Mouse (Mus musculus) MEL (cell line): ENCODE measurements around the gene Rnase13. TPM values are rescaled to one million over a fixed set of nuclear protein-coding genes. Genes with fewer than 3 reads are reported as not detected.

Source experiments
- DNase-seq: peaks from one replicate; pipeline ENCODE4 v3.0.0; 2011; ENCODE audit warnings: low read depth, low spot score
- H3K27ac ChIP-seq: 2 replicates; pipeline ENCODE4 v1.5.1; 2012; ENCODE audit warnings: low read depth, mild to moderate bottlenecking, control low read depth, low read length, moderate library complexity; ENCODE audit not compliant: control insufficient read depth
- H3K27me3 ChIP-seq, 2 experiments: fragments of 150-350 bp in 1 of 2; sonication (generic) in 1 of 2; 2 replicates each; pipeline ENCODE4 v1.6.1; 2012; ENCODE audit warnings: low read length in 2 of 2, mild to moderate bottlenecking in 2 of 2, improper control_type of control experiment in 1 of 2, moderate library complexity in 1 of 2; ENCODE audit not compliant: insufficient read depth in 2 of 2, control insufficient read depth in 1 of 2
- H3K36me3 ChIP-seq, 2 experiments: 2 replicates each; pipeline ENCODE4 v1.6.1; 2012 to 2014; ENCODE audit warnings: low read length in 2 of 2, improper control_type of control experiment in 1 of 2, inconsistent platforms in 1 of 2, mild to moderate bottlenecking in 1 of 2; ENCODE audit not compliant: insufficient read depth in 2 of 2, control insufficient read depth in 1 of 2
- H3K4me1 ChIP-seq, 2 experiments: fragments of 150-350 bp in 1 of 2; sonication (generic) in 1 of 2; 2 replicates each; pipeline ENCODE4 v1.6.1; 2012; ENCODE audit warnings: low read length in 2 of 2, improper control_type of control experiment in 1 of 2, mild to moderate bottlenecking in 1 of 2; ENCODE audit not compliant: insufficient read depth in 2 of 2, control insufficient read depth in 1 of 2
- H3K4me3 ChIP-seq, 2 experiments: fragments of 150-350 bp in 1 of 2; sonication (generic) in 1 of 2; 2 replicates each; pipeline ENCODE4 v1.5.1; 2012; ENCODE audit warnings: low read depth in 2 of 2, low read length in 2 of 2, mild to moderate bottlenecking in 2 of 2, moderate library complexity in 2 of 2, control low read depth in 1 of 2, improper control_type of control experiment in 1 of 2; ENCODE audit not compliant: control insufficient read depth in 1 of 2, insufficient read depth in 1 of 2
- H3K79me2 ChIP-seq: 2 replicates; pipeline ENCODE4 v1.6.1; 2012; ENCODE audit warnings: mild to moderate bottlenecking, low read length, moderate library complexity; ENCODE audit not compliant: control insufficient read depth, poor library complexity, insufficient read depth
- H3K9ac ChIP-seq: 2 replicates; pipeline ENCODE4 v1.6.1; 2012; ENCODE audit warnings: low read depth, mild to moderate bottlenecking, control low read depth, low read length, moderate library complexity; ENCODE audit not compliant: control insufficient read depth, poor library complexity, severe bottlenecking
- H3K9me3 ChIP-seq: fragments of 150-350 bp; sonication (generic); replicated peaks from 2 replicates; pipeline ENCODE4 v1.6.1; 2012; ENCODE audit warnings: mild to moderate bottlenecking, low read length, improper control_type of control experiment, moderate library complexity; ENCODE audit not compliant: insufficient read depth
- BHLHE40 ChIP-seq: IDR thresholded peaks from 2 replicates; pipeline ENCODE4 v1.6.1; 2012; ENCODE audit warnings: low read depth, mild to moderate bottlenecking, inconsistent platforms, low read length, improper control_type of control experiment, borderline replicate concordance
- CHD1 ChIP-seq: IDR thresholded peaks from 2 replicates; pipeline ENCODE4 v1.6.1; 2012; ENCODE audit warnings: low read depth, mild to moderate bottlenecking, inconsistent platforms, low read length, improper control_type of control experiment
- CHD2 ChIP-seq: IDR thresholded peaks from 2 replicates; pipeline ENCODE4 v1.6.1; 2011; ENCODE audit warnings: low read length, improper control_type of control experiment
- CTCF ChIP-seq, 3 experiments: IDR thresholded peaks in 2 of 3; conservative IDR thresholded peaks in 1 of 3; 2 replicates each; pipeline ENCODE4 v1.5.1; 2011 to 2012; ENCODE audit warnings: low read length in 3 of 3, low read depth in 2 of 3, mild to moderate bottlenecking in 2 of 3, improper control_type of control experiment in 1 of 3, inconsistent platforms in 1 of 3, mixed read lengths in 1 of 3, moderate library complexity in 1 of 3; ENCODE audit not compliant: control insufficient read depth in 1 of 3, insufficient read depth in 1 of 3, poor library complexity in 1 of 3, severe bottlenecking in 1 of 3
- E2F4 ChIP-seq: IDR thresholded peaks from 2 replicates; pipeline ENCODE4 v1.6.1; 2011; ENCODE audit warnings: low read depth, low read length, improper control_type of control experiment, borderline replicate concordance
- ELF1 ChIP-seq: IDR thresholded peaks from 2 replicates; pipeline ENCODE4 v1.6.1; 2014; ENCODE audit warnings: low read depth, mild to moderate bottlenecking, inconsistent platforms, low read length, improper control_type of control experiment, moderate library complexity
- GABPA ChIP-seq: IDR thresholded peaks from 2 replicates; pipeline ENCODE4 v1.6.1; 2012; ENCODE audit warnings: low read depth, mild to moderate bottlenecking, inconsistent platforms, low read length, improper control_type of control experiment, moderate library complexity
- HCFC1 ChIP-seq: IDR thresholded peaks from 2 replicates; pipeline ENCODE4 v1.6.1; 2012; ENCODE audit warnings: low read depth, mild to moderate bottlenecking, inconsistent platforms, low read length, improper control_type of control experiment, moderate library complexity
- JUND ChIP-seq: IDR thresholded peaks from 2 replicates; pipeline ENCODE4 v1.6.1; 2011; ENCODE audit warnings: low read depth, mild to moderate bottlenecking, improper control_type of control experiment, low read length
- MAX ChIP-seq: IDR thresholded peaks from 2 replicates; pipeline ENCODE4 v1.6.1; 2011; ENCODE audit warnings: low read length, improper control_type of control experiment
- MEF2A ChIP-seq: IDR thresholded peaks from 2 replicates; pipeline ENCODE4 v1.6.1; 2014; ENCODE audit warnings: low read depth, mild to moderate bottlenecking, inconsistent platforms, low read length, improper control_type of control experiment; ENCODE audit not compliant: poor library complexity, insufficient replicate concordance, severe bottlenecking; ENCODE audit errors: extremely low read depth
- MXI1 ChIP-seq: IDR thresholded peaks from 2 replicates; pipeline ENCODE4 v1.6.1; 2011; ENCODE audit warnings: mild to moderate bottlenecking, low read depth, low read length, improper control_type of control experiment
- POLR2A ChIP-seq, 2 experiments: IDR thresholded peaks; 2 replicates each; pipeline ENCODE4 v1.6.1; 2011 to 2012; ENCODE audit warnings: low read length in 2 of 2, mild to moderate bottlenecking in 2 of 2, control low read depth in 1 of 2, improper control_type of control experiment in 1 of 2, low read depth in 1 of 2, moderate library complexity in 1 of 2; ENCODE audit not compliant: control insufficient read depth in 1 of 2, insufficient read depth in 1 of 2, poor library complexity in 1 of 2
- POLR2AphosphoS2 ChIP-seq: IDR thresholded peaks from 2 replicates; pipeline ENCODE4 v1.6.1; 2011; ENCODE audit warnings: low read length, improper control_type of control experiment
- POLR2AphosphoS5 ChIP-seq: IDR thresholded peaks from 2 replicates; pipeline ENCODE4 v1.6.1; 2012; ENCODE audit warnings: low read depth, borderline replicate concordance, mild to moderate bottlenecking, inconsistent platforms, low read length, moderate library complexity, mixed read lengths
- RCOR1 ChIP-seq: IDR thresholded peaks from 2 replicates; pipeline ENCODE4 v1.6.1; 2012; ENCODE audit warnings: low read depth, mild to moderate bottlenecking, inconsistent platforms, low read length, improper control_type of control experiment
- SIN3A ChIP-seq: IDR thresholded peaks from 2 replicates; pipeline ENCODE4 v1.6.1; 2012; ENCODE audit warnings: low read length, improper control_type of control experiment, inconsistent platforms
- TBP ChIP-seq: IDR thresholded peaks from 2 replicates; pipeline ENCODE4 v1.8.0; 2011; ENCODE audit warnings: low read depth, low read length, improper control_type of control experiment
- TCF12 ChIP-seq: IDR thresholded peaks from 2 replicates; pipeline ENCODE4 v1.6.1; 2014; ENCODE audit warnings: low read depth, mild to moderate bottlenecking, inconsistent platforms, low read length, improper control_type of control experiment, moderate library complexity
- UBTF ChIP-seq: IDR thresholded peaks from 2 replicates; pipeline ENCODE4 v1.6.1; 2012; ENCODE audit warnings: low read depth, mild to moderate bottlenecking, inconsistent platforms, low read length, improper control_type of control experiment, moderate library complexity, borderline replicate concordance; ENCODE audit not compliant: insufficient read depth
- USF2 ChIP-seq, 2 experiments: IDR thresholded peaks; 2 replicates each; pipeline ENCODE4 v1.6.1; 2011 to 2012; ENCODE audit warnings: improper control_type of control experiment in 2 of 2, low read length in 2 of 2, borderline replicate concordance in 1 of 2, inconsistent platforms in 1 of 2, low read depth in 1 of 2, mild to moderate bottlenecking in 1 of 2; ENCODE audit not compliant: insufficient read depth in 1 of 2
- ZKSCAN1 ChIP-seq: IDR thresholded peaks from 2 replicates; pipeline ENCODE4 v1.6.1; 2012; ENCODE audit warnings: low read depth, mild to moderate bottlenecking, inconsistent platforms, low read length, improper control_type of control experiment, moderate library complexity
- polyA plus RNA-seq, 2 experiments: library from polyadenylated mRNA; stranded (reverse) in 1 of 2; unstranded in 1 of 2; fragments of >175 nt in 1 of 2; fragments of >200 nt in 1 of 2; gene quantifications; 2 replicates each; pipeline versions ENCODE4 v1.2.1 to v1.2.4; 2012; ENCODE audit warnings: low replicate concordance in 2 of 2, low read depth in 1 of 2; ENCODE audit not compliant: insufficient read length in 2 of 2, insufficient read depth in 1 of 2, missing spikeins in 1 of 2
- total RNA-seq: library from RNA; depleted of rRNA; stranded (reverse); fragments of 300-350 nt; gene quantifications from 2 replicates; pipeline ENCODE4 v1.2.3, GENCODE M21; 2012

The Rnase13 gene
- total and polyA plus RNA-seq, 3 experiments: not detected

- TF ChIP-seq POLR2AphosphoS2 (no peak), MXI1 (no peak)
- TF ChIP-seq, all 39 proteins: peak for 0
- Histone ChIP-seq H3K79me2 (no peaks in the 10 kb centered on the region), H3K27ac (no peak within 1 kb of the TSS), H3K9ac (no peak within 1 kb of the TSS), H3K4me3 (no peak within 1 kb of the TSS), H3K9me3 (no peaks in the 10 kb centered on the region), H3K4me1 (peaks cover 2 to 9% of the 10 kb centered on the region in 2 experiments), H3K27me3 (no peaks in the 10 kb centered on the region), H3K36me3 (peaks cover 0 to 5% of the 10 kb centered on the region in 2 experiments; a peak in 2 of 4 replicates)
- no peak for DNase-seq
Observed at GRCm38 (mm10) chr14:51918125-51918524, 4.4 kb downstream of the Rnase13 start, which contains the start of gene Tppp2. Gene Tppp2 (plus strand): TSS chr14:51918425.

DNA sequence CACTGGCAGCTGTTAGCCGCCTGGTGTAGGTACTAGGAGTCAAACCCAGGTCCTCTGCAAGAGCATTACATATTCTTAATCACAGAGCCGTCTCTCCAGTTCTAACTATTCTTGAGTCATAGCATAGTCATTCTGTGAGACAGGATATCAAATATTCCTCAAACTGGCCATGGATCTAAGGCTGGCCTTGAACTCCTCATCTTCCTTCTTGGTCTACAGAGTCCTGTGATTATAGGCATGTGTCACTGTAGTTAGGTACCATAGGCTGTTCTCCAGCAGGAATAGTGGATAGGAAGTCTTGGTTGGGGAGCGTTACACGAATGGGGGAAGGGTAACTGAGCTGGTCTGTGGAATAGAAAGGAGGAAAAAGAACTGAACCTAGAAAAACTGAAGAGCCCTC is 6.0 kb downstream of the Rnase13 start:
- no peak overlapping the region for H3K27ac ChIP-seq
- H3K4me3 ChIP-seq: no peak overlapping the region
- H3K27me3 ChIP-seq: no peaks in the 10 kb centered on the region
- H3K9ac ChIP-seq: no peak overlapping the region
- no peaks in the 10 kb centered on the region for H3K79me2 ChIP-seq
- H3K9me3 ChIP-seq: no peaks in the 10 kb centered on the region
- no peak for DNase-seq
- H3K4me1 ChIP-seq: peaks cover 2 to 9% of the 10 kb centered on the region in 2 experiments
- no peak for TF ChIP-seq POLR2AphosphoS5
- TF ChIP-seq E2F4: no peak
- no peak for TF ChIP-seq GABPA
- TF ChIP-seq UBTF: no peak
- TF ChIP-seq CHD2: no peak
- no peak for TF ChIP-seq MAX
- no peak for TF ChIP-seq CTCF (IDR thresholded peaks at IDR 0.05 in 2 of 3, conservative IDR thresholded peaks at IDR 0.05 in 1 of 3; ENCODE audit: control insufficient read depth in 1 of 3, insufficient read depth in 1 of 3, low read depth in 2 of 3, low read length in 3 of 3, poor library complexity in 1 of 3, severe bottlenecking in 1 of 3)
- no peak for TF ChIP-seq POLR2A (IDR thresholded peaks at IDR 0.05; ENCODE audit: control insufficient read depth in 1 of 2, insufficient read depth in 1 of 2, low read depth in 1 of 2, low read length in 2 of 2, poor library complexity in 1 of 2)
- no peak for TF ChIP-seq BHLHE40
- no peak for TF ChIP-seq ZKSCAN1
- TF ChIP-seq RCOR1: no peak
- no peak for TF ChIP-seq SIN3A
- no peak for TF ChIP-seq MEF2A
- TF ChIP-seq TCF12: no peak
- TF ChIP-seq CHD1: no peak
- no peak for TF ChIP-seq ELF1
- TF ChIP-seq USF2 (IDR thresholded peaks at IDR 0.05; ENCODE audit: borderline replicate concordance in 1 of 2, insufficient read depth in 1 of 2, low read depth in 1 of 2, low read length in 2 of 2): no peak
- no peak for TF ChIP-seq JUND
- TF ChIP-seq TBP: no peak
- no peak for TF ChIP-seq HCFC1
- H3K36me3 ChIP-seq: peaks cover 0 to 5% of the 10 kb centered on the region in 2 experiments; a peak in 2 of 4 replicates
